Mouse (Mus musculus): Measurements from ENCODE around the gene P4hb. TPM values are rescaled to one million over a fixed set of nuclear protein-coding genes. Genes with fewer than 3 reads are reported as not detected.

Gene P4hb
- polyA plus RNA-seq, 1 experiment, result 23.2 TPM

GRCm38 (mm10) chr11:120576365-120576981, 3.4 kb upstream of the P4hb start:
- H3K4me1 ChIP-seq (ENCODE audit: control insufficient read depth), result peaks cover 64% of the 10 kb centered on the region
- no peaks in the 10 kb centered on the region for H3K27me3 ChIP-seq (ENCODE audit: control insufficient read depth)
- no peak for TF ChIP-seq GATA1 (IDR thresholded peaks at IDR 0.05; ENCODE audit: low read length)
- TF ChIP-seq TAL1 (IDR thresholded peaks at IDR 0.05; ENCODE audit: low read length), result no peak
- peaks cover 37% of the 10 kb centered on the region for H3K36me3 ChIP-seq (ENCODE audit: control insufficient read depth)
- no peaks in the 10 kb centered on the region for H3K9me3 ChIP-seq (ENCODE audit: control insufficient read depth, low read length)
- H3K4me3 ChIP-seq (replicated peaks), result no peak overlapping the region

- Histone ChIP-seq H3K4me3 (replicated peaks) (no peak overlapping the region), H3K36me3 (ENCODE audit: control insufficient read depth) (peaks cover 42% of the 10 kb centered on the region), H3K4me1 (ENCODE audit: control insufficient read depth) (peaks cover 67% of the 10 kb centered on the region), H3K9me3 (ENCODE audit: control insufficient read depth, low read length) (no peaks in the 10 kb centered on the region), H3K27me3 (ENCODE audit: control insufficient read depth) (no peaks in the 10 kb centered on the region)
- no peak for TF ChIP-seq GATA1 (IDR thresholded peaks at IDR 0.05; ENCODE audit: low read length)
- no peak for TF ChIP-seq TAL1 (IDR thresholded peaks at IDR 0.05; ENCODE audit: low read length)
Measured at GRCm38 (mm10) chr11:120575940-120576339, 2.9 kb upstream of the P4hb start.

- H3K9me3 ChIP-seq (ENCODE audit: control insufficient read depth, low read length), result no peaks in the 10 kb centered on the region
- no peaks in the 10 kb centered on the region for H3K27me3 ChIP-seq (ENCODE audit: control insufficient read depth)
- H3K4me1 ChIP-seq (ENCODE audit: control insufficient read depth), result peaks cover 65% of the 10 kb centered on the region
- TF ChIP-seq GATA1 (IDR thresholded peaks at IDR 0.05; ENCODE audit: low read length) (no peak), TAL1 (IDR thresholded peaks at IDR 0.05; ENCODE audit: low read length) (no peak)
- H3K36me3 ChIP-seq (ENCODE audit: control insufficient read depth), result peaks cover 48% of the 10 kb centered on the region
- no peak overlapping the region for H3K4me3 ChIP-seq (replicated peaks)
Measured at GRCm38 (mm10) chr11:120575046-120575445, 2.0 kb upstream of the P4hb start.

- no peaks in the 10 kb centered on the region for H3K27me3 ChIP-seq (ENCODE audit: control insufficient read depth)
- TF ChIP-seq TAL1 (IDR thresholded peaks at IDR 0.05; ENCODE audit: low read length) (no peak), GATA1 (IDR thresholded peaks at IDR 0.05; ENCODE audit: low read length) (no peak)
- H3K4me3 ChIP-seq (replicated peaks), result peak overlapping the region; percentile 70
- peaks cover 43% of the 10 kb centered on the region for H3K36me3 ChIP-seq (ENCODE audit: control insufficient read depth)
- peaks cover 58% of the 10 kb centered on the region for H3K4me1 ChIP-seq (ENCODE audit: control insufficient read depth)
- H3K9me3 ChIP-seq (ENCODE audit: control insufficient read depth, low read length), result no peaks in the 10 kb centered on the region
Measured at GRCm38 (mm10) chr11:120574278-120574600, 1.2 kb upstream of the P4hb start.

GRCm38 (mm10) chr11:120573585-120574277, 678 bp upstream of the P4hb start:
- Histone ChIP-seq H3K27me3 (ENCODE audit: control insufficient read depth) (no peaks in the 10 kb centered on the region), H3K4me3 (replicated peaks) (peak overlapping the region; percentile 70), H3K4me1 (ENCODE audit: control insufficient read depth) (peaks cover 53% of the 10 kb centered on the region), H3K36me3 (ENCODE audit: control insufficient read depth) (peaks cover 40% of the 10 kb centered on the region), H3K9me3 (ENCODE audit: control insufficient read depth, low read length) (no peaks in the 10 kb centered on the region)
- TF ChIP-seq TAL1 (IDR thresholded peaks at IDR 0.05; ENCODE audit: low read length) (no peak), GATA1 (IDR thresholded peaks at IDR 0.05; ENCODE audit: low read length) (no peak)

- Histone ChIP-seq H3K36me3 (ENCODE audit: control insufficient read depth) (peaks cover 40% of the 10 kb centered on the region), H3K27me3 (ENCODE audit: control insufficient read depth) (no peaks in the 10 kb centered on the region), H3K9me3 (ENCODE audit: control insufficient read depth, low read length) (no peaks in the 10 kb centered on the region), H3K4me1 (ENCODE audit: control insufficient read depth) (peaks cover 46% of the 10 kb centered on the region), H3K4me3 (replicated peaks) (peak overlapping the region; percentile 70)
- TF ChIP-seq TAL1 (IDR thresholded peaks at IDR 0.05; ENCODE audit: low read length) (no peak), GATA1 (IDR thresholded peaks at IDR 0.05; ENCODE audit: low read length) (no peak)
Measured at GRCm38 (mm10) chr11:120572417-120572751, 669 bp downstream of the P4hb start.

GRCm38 (mm10) chr11:120571754-120572416, 1.2 kb downstream of the P4hb start:
- peaks cover 46% of the 10 kb centered on the region for H3K4me1 ChIP-seq (ENCODE audit: control insufficient read depth)
- peak overlapping the region; percentile 70 for H3K4me3 ChIP-seq (replicated peaks)
- peaks cover 41% of the 10 kb centered on the region for H3K36me3 ChIP-seq (ENCODE audit: control insufficient read depth)
- no peaks in the 10 kb centered on the region for H3K9me3 ChIP-seq (ENCODE audit: control insufficient read depth, low read length)
- no peaks in the 10 kb centered on the region for H3K27me3 ChIP-seq (ENCODE audit: control insufficient read depth)
- TF ChIP-seq TAL1 (IDR thresholded peaks at IDR 0.05; ENCODE audit: low read length) (no peak), GATA1 (IDR thresholded peaks at IDR 0.05; ENCODE audit: low read length) (no peak)

GRCm38 (mm10) chr11:120571122-120571521, 1.9 kb downstream of the P4hb start:
- H3K4me1 ChIP-seq (ENCODE audit: control insufficient read depth), result peaks cover 42% of the 10 kb centered on the region

GRCm38 (mm10) chr11:120568324-120568723, 4.7 kb downstream of the P4hb start:
- Histone ChIP-seq H3K9me3 (ENCODE audit: control insufficient read depth, low read length) (no peaks in the 10 kb centered on the region), H3K27me3 (ENCODE audit: control insufficient read depth) (no peaks in the 10 kb centered on the region), H3K36me3 (ENCODE audit: control insufficient read depth) (peaks cover 75% of the 10 kb centered on the region), H3K4me3 (replicated peaks) (no peak overlapping the region), H3K4me1 (ENCODE audit: control insufficient read depth) (peaks cover 28% of the 10 kb centered on the region)
- TF ChIP-seq TAL1 (IDR thresholded peaks at IDR 0.05; ENCODE audit: low read length) (no peak), GATA1 (IDR thresholded peaks at IDR 0.05; ENCODE audit: low read length) (no peak)

More at GRCm38 (mm10) chr11:120571122-120571521, 1.9 kb downstream of the P4hb start:
- no peaks in the 10 kb centered on the region for H3K9me3 ChIP-seq (ENCODE audit: control insufficient read depth, low read length)
- peak overlapping the region; percentile 70 for H3K4me3 ChIP-seq (replicated peaks)
- TF ChIP-seq GATA1 (IDR thresholded peaks at IDR 0.05; ENCODE audit: low read length), result no peak
- no peak for TF ChIP-seq TAL1 (IDR thresholded peaks at IDR 0.05; ENCODE audit: low read length)
- H3K36me3 ChIP-seq (ENCODE audit: control insufficient read depth), result peaks cover 49% of the 10 kb centered on the region
- no peaks in the 10 kb centered on the region for H3K27me3 ChIP-seq (ENCODE audit: control insufficient read depth)

All from erythroblast, embryonic 14.5 days (primary cell).